Mouse (Mus musculus) kidney, adult 2 months (tissue): ENCODE results near the gene Pld5.

Experiments used
- CTCF ChIP-seq: fragments of 200-500 bp; conservative IDR thresholded peaks from 2 replicates; pipeline ENCODE4 v1.5.1; 2011; ENCODE audit warnings: low read depth, mild to moderate bottlenecking, control low read depth, low read length, moderate library complexity, mixed read lengths; ENCODE audit not compliant: insufficient read depth, insufficient read length
- POLR2A ChIP-seq: fragments of 200-500 bp; IDR thresholded peaks from one replicate; pipeline ENCODE4 v1.6.1; 2011; ENCODE audit warnings: low read depth, low read length, control low read depth

- TF ChIP-seq CTCF (no peak), POLR2A (no peak)
Measured at GRCm38 (mm10) chr1:176098685-176099320, 176.3 kb downstream of the Pld5 start.
